Mouse (Mus musculus): ENCODE results near the gene Elovl5.

The Elovl5 gene

GRCm38 (mm10) chr9:77929296-77929695 is 12.1 kb downstream of the Elovl5 start:
- DNase-seq, result no peak

GRCm38 (mm10) chr9:77930036-77930859 is 13.1 kb downstream of the Elovl5 start:
- no peak for DNase-seq

- DNase-seq, result no peak
Observed at GRCm38 (mm10) chr9:77930860-77931184, 13.7 kb downstream of the Elovl5 start.

DNA sequence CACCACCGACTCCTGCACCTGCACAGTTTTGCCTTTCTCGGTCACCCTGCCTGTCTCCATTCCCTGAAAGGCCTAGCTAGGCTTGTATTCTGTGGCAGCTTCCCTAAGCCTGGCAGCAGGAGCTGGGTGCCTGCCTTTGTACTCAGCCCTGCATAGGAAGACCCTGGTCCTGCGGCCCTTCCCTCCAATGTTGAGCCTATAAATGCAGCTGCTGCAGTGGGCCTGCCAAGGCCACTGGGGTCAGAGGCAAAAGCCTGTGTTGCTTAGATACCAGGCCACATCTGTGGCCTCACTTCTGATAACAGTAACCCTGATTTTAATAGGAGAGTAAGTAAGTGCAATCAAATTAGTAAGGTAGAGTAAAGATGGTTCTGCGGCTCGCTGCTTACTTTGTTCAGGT is 14.6 kb downstream of the Elovl5 start:
- DNase-seq, result no peak

GRCm38 (mm10) chr9:77935818-77936611 is 18.9 kb downstream of the Elovl5 start:
- DNase-seq, result peak in 1 of 2 experiments; percentile 61

GRCm38 (mm10) chr9:77937875-77938274 is 20.7 kb downstream of the Elovl5 start:
- DNase-seq, result no peak

GRCm38 (mm10) chr9:77938761-77939553 is 21.8 kb downstream of the Elovl5 start:
- DNase-seq, result peak; percentile 83 to 90

DNA sequence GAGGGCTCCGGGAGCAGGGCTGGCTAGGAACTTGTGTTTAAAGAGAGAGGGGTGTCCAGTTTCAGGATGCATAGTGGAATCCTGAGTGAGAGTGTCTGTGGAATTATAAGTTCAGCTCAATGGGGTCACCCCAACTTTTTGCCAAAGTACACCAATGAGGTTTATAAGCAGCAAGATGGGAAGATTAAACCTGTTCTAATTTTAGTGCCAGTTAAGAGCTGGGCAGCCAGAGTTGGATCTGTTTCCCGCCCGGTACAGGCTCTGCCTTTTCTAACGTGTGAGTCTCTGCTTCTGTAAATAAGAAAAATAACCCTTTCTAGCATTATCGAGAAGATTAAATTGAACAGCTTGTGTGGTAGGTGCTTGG is 22.4 kb downstream of the Elovl5 start:
- DNase-seq, result no peak

DNA sequence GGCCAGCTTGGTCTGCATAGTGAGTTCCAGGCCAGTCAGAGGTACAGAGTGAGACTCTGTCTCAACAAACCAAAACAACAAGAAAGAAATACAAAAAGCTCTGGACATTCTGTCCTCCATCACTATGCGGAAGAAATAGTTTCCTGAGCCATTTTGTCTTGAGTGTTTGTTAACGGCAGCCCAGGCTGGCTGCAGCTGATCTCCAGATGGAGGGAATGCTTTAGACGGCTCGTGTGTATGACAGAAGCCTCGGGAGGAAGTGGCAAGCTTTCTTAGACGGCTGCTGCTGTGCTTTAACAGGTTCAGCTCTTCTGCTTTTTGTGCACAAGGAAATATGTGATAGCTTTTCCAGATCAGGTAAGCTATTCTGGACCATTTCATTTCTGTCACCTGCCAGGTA is 23.9 kb downstream of the Elovl5 start:
- peak in 1 of 2 experiments; percentile 59 for DNase-seq

GRCm38 (mm10) chr9:77941836-77942235 is 24.7 kb downstream of the Elovl5 start:
- no peak for DNase-seq

- DNase-seq, result no peak
Observed at GRCm38 (mm10) chr9:77942411-77942810, 25.2 kb downstream of the Elovl5 start.

DNA sequence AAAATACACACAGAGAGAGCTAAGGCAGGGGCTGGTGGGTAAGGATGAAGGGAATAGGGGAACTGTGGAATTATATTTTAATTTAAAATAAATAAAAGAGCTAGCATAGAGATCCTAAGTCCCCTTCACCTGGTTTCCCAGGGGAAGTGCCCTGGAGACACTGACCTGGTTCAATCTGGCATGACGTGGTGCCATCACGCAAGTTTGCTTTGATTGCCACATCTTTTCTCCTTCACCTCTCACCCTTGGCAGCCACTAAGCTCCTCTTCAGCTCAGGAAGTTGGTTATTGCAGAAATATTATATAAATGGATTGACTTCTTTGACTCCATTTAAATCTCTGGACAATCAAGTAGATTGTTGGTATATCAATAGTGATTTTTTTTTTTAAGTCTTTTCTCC is 26.2 kb downstream of the Elovl5 start:
- no peak for DNase-seq

DNA sequence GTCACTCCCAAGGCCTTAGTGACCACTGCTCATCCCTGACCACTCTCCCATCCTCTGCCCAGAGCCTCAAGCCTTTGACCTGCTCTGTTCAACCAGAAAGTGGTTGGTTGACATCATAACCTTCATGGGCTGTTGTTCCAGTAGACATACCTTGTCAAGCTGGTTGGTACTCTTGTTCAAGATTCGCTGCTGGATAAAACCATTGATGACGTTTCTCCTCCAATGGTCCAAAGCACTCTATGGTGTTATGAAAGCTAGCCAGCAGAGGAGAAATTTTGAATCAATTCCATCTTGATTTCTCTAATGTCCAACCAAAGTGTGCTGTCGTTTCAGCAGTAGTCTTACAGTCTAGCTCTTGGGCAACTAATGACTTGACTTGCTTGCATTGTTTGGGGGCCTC is 27.0 kb downstream of the Elovl5 start:
- DNase-seq, result no peak

- DNase-seq, result no peak
Observed at GRCm38 (mm10) chr9:77945792-77946666, 28.9 kb downstream of the Elovl5 start.

DNA sequence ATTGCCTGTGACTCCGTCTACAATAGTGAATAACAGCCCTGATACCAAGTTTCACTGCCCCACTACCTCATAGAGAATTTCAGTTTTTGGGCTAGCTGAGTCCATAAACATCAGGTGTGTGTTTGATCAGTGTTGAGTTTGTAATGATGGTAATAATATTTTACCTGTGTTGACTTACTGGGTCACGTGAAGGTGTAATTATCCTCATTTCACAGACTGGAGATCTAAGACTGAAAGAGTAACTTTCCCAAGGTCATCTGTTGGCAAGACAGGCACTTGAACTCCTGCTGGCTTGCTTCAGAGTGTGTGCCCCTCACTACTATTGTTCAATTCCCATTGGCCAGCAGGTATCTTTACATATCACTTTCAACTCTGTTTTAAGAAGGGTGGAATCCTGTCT is 31.1 kb downstream of the Elovl5 start:
- DNase-seq, result no peak

- DNase-seq, result no peak
Observed at GRCm38 (mm10) chr9:77949753-77950268, 32.6 kb downstream of the Elovl5 start.

GRCm38 (mm10) chr9:77950841-77951475 is 33.8 kb downstream of the Elovl5 start:
- no peak for DNase-seq

- DNase-seq, result no peak
Observed at GRCm38 (mm10) chr9:77951971-77952370, 34.8 kb downstream of the Elovl5 start.

DNA sequence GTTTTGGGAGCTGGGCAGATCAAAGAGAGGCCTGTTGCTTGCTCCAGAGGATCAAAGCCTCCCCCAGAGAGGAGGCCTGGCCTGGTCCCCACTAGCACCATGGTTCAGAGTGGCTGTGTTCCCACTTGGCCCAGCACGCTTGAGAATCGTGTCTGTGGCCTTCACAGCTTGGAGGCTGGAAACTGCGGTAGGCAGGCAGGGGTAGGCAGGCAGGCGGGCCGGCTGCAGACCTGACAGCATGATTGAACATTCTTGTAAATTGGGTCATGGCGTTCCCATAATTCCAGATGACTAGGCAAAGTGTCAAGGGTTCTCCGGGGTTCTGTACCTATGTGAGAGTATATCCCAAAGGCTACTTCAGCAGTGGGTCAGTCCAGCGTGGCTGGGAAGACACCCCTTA is 35.9 kb downstream of the Elovl5 start:
- DNase-seq, result no peak

DNA sequence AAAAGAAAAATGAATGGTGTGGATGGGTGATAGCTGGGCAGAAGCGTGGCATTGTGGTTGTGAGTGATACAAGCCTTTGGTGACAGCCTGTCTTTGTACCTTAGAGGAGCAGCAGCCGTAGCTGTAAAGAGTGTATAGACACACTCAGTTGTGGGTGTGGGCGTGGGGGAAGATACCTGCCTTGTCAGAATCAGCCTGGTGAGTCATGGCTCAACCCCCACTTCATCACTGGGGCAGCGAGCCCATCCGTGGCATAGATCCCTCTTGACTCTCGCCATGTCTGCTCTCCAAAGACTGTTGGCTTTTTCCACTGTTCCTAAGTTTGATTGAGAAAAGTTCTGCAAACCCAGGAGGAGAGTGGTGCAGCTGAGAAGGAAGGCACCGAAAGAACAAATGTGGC is 37.3 kb downstream of the Elovl5 start:
- DNase-seq, result no peak

DNA sequence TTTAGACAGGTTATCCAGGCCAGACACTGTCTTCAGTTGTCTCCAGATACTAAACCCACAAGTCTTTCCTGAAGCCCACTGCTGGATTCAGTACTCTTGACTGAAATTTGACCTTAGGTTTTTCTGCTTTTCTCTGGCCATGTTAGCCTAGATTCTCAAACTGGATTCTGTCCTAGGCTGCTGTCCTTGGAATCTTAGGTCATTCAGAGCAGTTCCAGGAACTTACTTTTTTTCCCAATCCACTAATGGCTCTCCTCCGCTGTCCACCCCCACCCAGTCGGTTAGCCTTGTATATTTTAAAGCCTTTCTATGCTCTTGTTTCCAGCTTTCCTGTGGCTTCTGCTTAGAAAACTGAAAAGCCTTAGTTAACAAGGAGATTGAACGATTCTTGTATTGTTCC is 37.8 kb downstream of the Elovl5 start:
- no peak for DNase-seq

- DNase-seq, result no peak
Observed at GRCm38 (mm10) chr9:77955511-77955910, 38.3 kb downstream of the Elovl5 start.
